ENCODE assay signal across 7 mouse cellular contexts in genomic region chr11:98797306-98797705, GRCm38 (mm10). TPM values are rescaled to one million over a fixed set of nuclear protein-coding genes. Genes with fewer than 3 reads are reported as not detected.
DNase-seq lines count a peak whose midpoint lies in the region; ATAC-seq and TF ChIP-seq lines count a peak whose summit lies in the region.

No protein-coding gene starts in this region.

- H3K4me1 ChIP-seq in spleen, adult 2 months (ENCODE audit: control insufficient read depth, insufficient read depth, insufficient read length) = peaks cover 8% of the 10 kb centered on the region
- peaks cover 50% of the 10 kb centered on the region for H3K4me1 ChIP-seq in forebrain, embryonic 10.5 days
- peaks cover 22% of the 10 kb centered on the region; the same call in 1 of the 2 replicates for H3K4me1 ChIP-seq in hindbrain, postnatal 0 days (ENCODE audit: insufficient read depth, low read length)
- H3K4me1 ChIP-seq in midbrain, embryonic 15.5 days = peaks cover 43% of the 10 kb centered on the region

- no peak for ATAC-seq in hindbrain, postnatal 0 days
- no peak for ATAC-seq in midbrain, embryonic 15.5 days (replicated peaks)

- H3K4me2 ChIP-seq in hindbrain, postnatal 0 days (ENCODE audit: low read depth, low read length) = peak overlapping the region; percentile 96
- H3K4me2 ChIP-seq in midbrain, embryonic 15.5 days = peak overlapping the region; percentile 98

- peaks cover 15% of the 10 kb centered on the region for H3K36me3 ChIP-seq in spleen, adult 2 months (ENCODE audit: control insufficient read depth, insufficient read depth, low read length)
- H3K36me3 ChIP-seq in forebrain, embryonic 10.5 days (replicated peaks) = peaks cover 52% of the 10 kb centered on the region
- H3K36me3 ChIP-seq in hindbrain, postnatal 0 days (ENCODE audit: insufficient read depth, low read length) = peaks cover 22% of the 10 kb centered on the region; the same call in 1 of the 2 replicates
- H3K36me3 ChIP-seq in midbrain, embryonic 15.5 days (replicated peaks) = peaks cover 21% of the 10 kb centered on the region

- no peak for TF ChIP-seq CTCF in spleen, adult 2 months (IDR thresholded peaks at IDR 0.05; ENCODE audit: extremely low read depth, insufficient read depth, insufficient read length, insufficient replicate concordance)
- TF ChIP-seq CTCF in hindbrain, postnatal 0 days (IDR thresholded peaks at IDR 0.05; ENCODE audit: low read depth) = no peak

- no peak for DNase-seq in spleen, adult 2 months (ENCODE audit: low read depth in 1 of 2, low spot score in 2 of 2)
- DNase-seq in spleen, adult 12 weeks (ENCODE audit: low spot score) = no peak
- DNase-seq in forebrain, embryonic 10.5 days (ENCODE audit: extremely low spot score, low spot score) = no peak
- DNase-seq in hindbrain, postnatal 0 days (ENCODE audit: low spot score) = no peak
- no peak for DNase-seq in T-cell, adult 2 months (ENCODE audit: low spot score)
- no peak for DNase-seq in ovary, postnatal 14 days (ENCODE audit: low spot score)

- no peaks in the 10 kb centered on the region for H3K9me3 ChIP-seq in forebrain, embryonic 10.5 days
- no peaks in the 10 kb centered on the region for H3K9me3 ChIP-seq in hindbrain, postnatal 0 days (ENCODE audit: low read length)
- no peaks in the 10 kb centered on the region for H3K9me3 ChIP-seq in midbrain, embryonic 15.5 days

- WGBS in spleen, adult 2 months = 8% methylated on average over 5 of the region's 5 CpGs
- 30% methylated on average over 5 of the region's 5 CpGs for WGBS in forebrain, embryonic 10.5 days
- 8% methylated on average over 5 of the region's 5 CpGs for WGBS in hindbrain, postnatal 0 days
- WGBS in midbrain, embryonic 15.5 days = 14% methylated on average over 5 of the region's 5 CpGs

- no peak overlapping the region for H3K4me3 ChIP-seq in spleen, adult 2 months (ENCODE audit: extremely low read depth, insufficient read depth, insufficient read length)
- H3K4me3 ChIP-seq in forebrain, embryonic 10.5 days = peak overlapping the region; percentile 100
- peak overlapping the region; percentile 98 for H3K4me3 ChIP-seq in hindbrain, postnatal 0 days (ENCODE audit: low read length)
- peak overlapping the region; percentile 94 for H3K4me3 ChIP-seq in midbrain, embryonic 15.5 days

- H3K27me3 ChIP-seq in spleen, adult 2 months (ENCODE audit: control insufficient read depth, insufficient read depth, low read length) = no peaks in the 10 kb centered on the region
- no peaks in the 10 kb centered on the region for H3K27me3 ChIP-seq in forebrain, embryonic 10.5 days (ENCODE audit: poor library complexity, severe bottlenecking)
- no peaks in the 10 kb centered on the region for H3K27me3 ChIP-seq in hindbrain, postnatal 0 days (ENCODE audit: insufficient read depth, low read length)
- no peaks in the 10 kb centered on the region for H3K27me3 ChIP-seq in midbrain, embryonic 15.5 days (replicated peaks)

- H3K27ac ChIP-seq in spleen, adult 2 months (ENCODE audit: insufficient read depth, low read length) = peak overlapping the region; percentile 32; the same call in 1 of the 2 replicates
- H3K27ac ChIP-seq in forebrain, embryonic 10.5 days = peak overlapping the region; percentile 25; the same call in 1 of the 2 replicates
- peak overlapping the region; percentile 97; the same call in 1 of the 2 replicates for H3K27ac ChIP-seq in hindbrain, postnatal 0 days
- H3K27ac ChIP-seq in midbrain, embryonic 15.5 days = peak overlapping the region; percentile 99

- TF ChIP-seq POLR2A in spleen, adult 2 months (IDR thresholded peaks at IDR 0.05; ENCODE audit: low read depth, low read length) = no peak

- peak overlapping the region; percentile 99 for H3K9ac ChIP-seq in hindbrain, postnatal 0 days (replicated peaks; ENCODE audit: low read length)
- peak overlapping the region; percentile 100 for H3K9ac ChIP-seq in midbrain, embryonic 15.5 days

RNA-seq across cellular contexts. Expression of gene Msl1, which starts 2.0 kb away (rescaled TPM):
- polyA plus RNA-seq in spleen, adult 2 months (2012; rRNA removed) = 23.3 and 41.2 TPM in 2 replicates
- polyA plus RNA-seq in forebrain, embryonic 10.5 days (2016; fragmentation: Nextera tagmentation; extraction: Ambion mirVana) = 22.9 and 24.1 TPM in 2 replicates
- total RNA-seq in hindbrain, postnatal 0 days (2014; rRNA removed) = 77.7 and 94.3 TPM in 2 replicates
- 25.0 and 25.4 TPM in 2 replicates for polyA plus RNA-seq in hindbrain, postnatal 0 days (2015; fragmentation: Nextera tagmentation; extraction: Ambion mirVana)
- 33.2 and 33.6 TPM in 2 replicates for polyA plus RNA-seq in midbrain, embryonic 15.5 days (2015; fragmentation: Nextera tagmentation; extraction: Ambion mirVana)

RNA-seq across cellular contexts. Expression of gene Casc3, which starts 7.4 kb away (rescaled TPM):
- polyA plus RNA-seq in spleen, adult 2 months (2012; rRNA removed) = 30.2 and 32.6 TPM in 2 replicates
- polyA plus RNA-seq in forebrain, embryonic 10.5 days (2016; fragmentation: Nextera tagmentation; extraction: Ambion mirVana) = 45.7 and 49.7 TPM in 2 replicates
- total RNA-seq in hindbrain, postnatal 0 days (2014; rRNA removed) = 24.4 and 74.0 TPM in 2 replicates
- polyA plus RNA-seq in hindbrain, postnatal 0 days (2015; fragmentation: Nextera tagmentation; extraction: Ambion mirVana) = 35.4 and 35.7 TPM in 2 replicates
- polyA plus RNA-seq in midbrain, embryonic 15.5 days (2015; fragmentation: Nextera tagmentation; extraction: Ambion mirVana) = 56.3 and 57.7 TPM in 2 replicates

RNA-seq across cellular contexts. Expression of gene Nr1d1, which starts 22.2 kb away (rescaled TPM):
- 27.7 and 29.0 TPM in 2 replicates for polyA plus RNA-seq in spleen, adult 2 months (2012; rRNA removed)
- polyA plus RNA-seq in forebrain, embryonic 10.5 days (2016; fragmentation: Nextera tagmentation; extraction: Ambion mirVana) = 1.5 TPM in 2 replicates
- 7.5 and 8.6 TPM in 2 replicates for total RNA-seq in hindbrain, postnatal 0 days (2014; rRNA removed)
- polyA plus RNA-seq in hindbrain, postnatal 0 days (2015; fragmentation: Nextera tagmentation; extraction: Ambion mirVana) = 10.2 and 13.5 TPM in 2 replicates
- 3.4 and 3.9 TPM in 2 replicates for polyA plus RNA-seq in midbrain, embryonic 15.5 days (2015; fragmentation: Nextera tagmentation; extraction: Ambion mirVana)

RNA-seq across cellular contexts. Expression of gene Rapgefl1, which starts 39.3 kb away (rescaled TPM):
- 1.9 and 3.3 TPM in 2 replicates for polyA plus RNA-seq in spleen, adult 2 months (2012; rRNA removed)
- 1.00 and 1.2 TPM in 2 replicates for polyA plus RNA-seq in forebrain, embryonic 10.5 days (2016; fragmentation: Nextera tagmentation; extraction: Ambion mirVana)
- total RNA-seq in hindbrain, postnatal 0 days (2014; rRNA removed) = 29.5 and 44.1 TPM in 2 replicates
- polyA plus RNA-seq in hindbrain, postnatal 0 days (2015; fragmentation: Nextera tagmentation; extraction: Ambion mirVana) = 11.0 TPM in 2 replicates
- polyA plus RNA-seq in midbrain, embryonic 15.5 days (2015; fragmentation: Nextera tagmentation; extraction: Ambion mirVana) = 9.1 and 9.2 TPM in 2 replicates

RNA-seq across cellular contexts. Expression of gene Thra, which starts 56.9 kb away (rescaled TPM):
- 19.8 and 20.7 TPM in 2 replicates for polyA plus RNA-seq in spleen, adult 2 months (2012; rRNA removed)
- polyA plus RNA-seq in forebrain, embryonic 10.5 days (2016; fragmentation: Nextera tagmentation; extraction: Ambion mirVana) = 9.5 and 10.9 TPM in 2 replicates
- total RNA-seq in hindbrain, postnatal 0 days (2014; rRNA removed) = 725 and 812 TPM in 2 replicates
- polyA plus RNA-seq in hindbrain, postnatal 0 days (2015; fragmentation: Nextera tagmentation; extraction: Ambion mirVana) = 160 TPM in 2 replicates
- polyA plus RNA-seq in midbrain, embryonic 15.5 days (2015; fragmentation: Nextera tagmentation; extraction: Ambion mirVana) = 151 and 158 TPM in 2 replicates

Comparison
In these comparisons a context has a peak if more than half of its experiments do, and no peak if none do; other contexts are left out.
1. H3K27ac ChIP-seq: peak in every context shown above with its lines; median percentile 99 in midbrain, embryonic 15.5 days; 97 in hindbrain, postnatal 0 days; 32 in spleen, adult 2 months; 25 in forebrain, embryonic 10.5 days.